Mouse (Mus musculus) T-helper 1 cell (primary cell): ENCODE measurements at regions not wholly inside any gene's neighbourhood (a gene's known extent, or its start where the extent isn't known, plus 50 kb on each side); places are given as distances from the start of the nearest gene placed in this dataset.

ENCODE experiments used
- in situ Hi-C: fragments of 300-600 bp; cut with MboI, MseI; formaldehyde crosslinking; loops from one replicate; pipeline ENCODE4 v1.15.1; 2025; ENCODE audit warnings: high pct_unique_total_duplicates

GRCm38 (mm10) chr8:102845362-102845761 lies 59.9 kb upstream of the Cdh11 start:
- in situ Hi-C loops = no loop called here

GRCm38 (mm10) chr8:102860021-102860420 lies 74.6 kb upstream of the Cdh11 start:
- in situ Hi-C loops = no loop called here

GRCm38 (mm10) chr8:102899525-102899924 lies 114.1 kb upstream of the Cdh11 start:
- in situ Hi-C loops = no loop called here

GRCm38 (mm10) chr8:102900662-102901061 lies 115.2 kb upstream of the Cdh11 start:
- in situ Hi-C loops = no loop called here

GRCm38 (mm10) chr8:102907444-102907843 lies 122.0 kb upstream of the Cdh11 start:
- in situ Hi-C loops = no loop called here

GRCm38 (mm10) chr8:102931342-102931835 lies 145.9 kb upstream of the Cdh11 start:
- in situ Hi-C loops = no loop called here

GRCm38 (mm10) chr8:102938771-102939170 lies 153.3 kb upstream of the Cdh11 start:
- in situ Hi-C loops = no loop called here

- in situ Hi-C loops = no loop called here
These were observed 160.1 kb upstream of the Cdh11 start for GRCm38 (mm10) chr8:102945546-102945945.

- in situ Hi-C loops = no loop called here
These were observed 192.7 kb upstream of the Cdh11 start for GRCm38 (mm10) chr8:102978161-102978581.

GRCm38 (mm10) chr8:102983220-102983909 lies 197.9 kb upstream of the Cdh11 start:
- in situ Hi-C loops = no loop called here

GRCm38 (mm10) chr8:102983910-102984225 lies 198.4 kb upstream of the Cdh11 start:
- in situ Hi-C loops = no loop called here

- in situ Hi-C loops = no loop called here
These were observed 222.0 kb upstream of the Cdh11 start for GRCm38 (mm10) chr8:103007284-103007984.

GRCm38 (mm10) chr8:103019121-103019520 lies 233.7 kb upstream of the Cdh11 start:
- in situ Hi-C loops = no loop called here

- in situ Hi-C loops = no loop called here
These were observed 237.8 kb upstream of the Cdh11 start for GRCm38 (mm10) chr8:103023237-103023636.

GRCm38 (mm10) chr8:103031708-103032107 lies 246.3 kb upstream of the Cdh11 start:
- in situ Hi-C loops = no loop called here

GRCm38 (mm10) chr8:103033956-103034355 lies 248.5 kb upstream of the Cdh11 start:
- in situ Hi-C loops = no loop called here

- in situ Hi-C loops = no loop called here
These were observed 286.7 kb upstream of the Cdh11 start for GRCm38 (mm10) chr8:103072079-103072635.

- in situ Hi-C loops = no loop called here
These were observed 287.2 kb upstream of the Cdh11 start for GRCm38 (mm10) chr8:103072646-103073045.

- in situ Hi-C loops = no loop called here
These were observed 293.1 kb upstream of the Cdh11 start for GRCm38 (mm10) chr8:103078559-103078958.

- in situ Hi-C loops = no loop called here
These were observed 301.6 kb upstream of the Cdh11 start for GRCm38 (mm10) chr8:103086956-103087482.

GRCm38 (mm10) chr8:103096496-103097092 lies 311.2 kb upstream of the Cdh11 start:
- in situ Hi-C loops = no loop called here

- in situ Hi-C loops = no loop called here
These were observed 340.1 kb upstream of the Cdh11 start for GRCm38 (mm10) chr8:103125581-103125980.
